Mouse (Mus musculus) neural tube, embryonic 12.5 days (tissue): ENCODE measurements around the gene Samd15. TPM values are rescaled to one million over a fixed set of nuclear protein-coding genes. Genes with fewer than 3 reads are reported as not detected.
"Not testable (repeated sequence)": the region's sequence is repeated elsewhere in the genome, so short reads cannot be mapped to it uniquely, and the experiment has no call there.

Source experiments
- ATAC-seq: fragments of 200-750 bp; cut with Nextera tagmentation; 2 replicates; pipeline ENCODE4 v1.8.0; 2017; ENCODE audit warnings: low read depth, mild to moderate bottlenecking, moderate TSS enrichment, moderate library complexity; ENCODE audit not compliant: low FRiP score
- H3K27ac ChIP-seq: fragments of 300-500 bp; sonication (generic); 2 replicates; pipeline ENCODE4 v1.5.1; 2016
- H3K27me3 ChIP-seq: fragments of 300-500 bp; sonication (generic); replicated peaks from 2 replicates; pipeline ENCODE4 v1.6.1; 2016; ENCODE audit warnings: mild to moderate bottlenecking
- H3K36me3 ChIP-seq: fragments of 300-500 bp; sonication (generic); 2 replicates; pipeline ENCODE4 v1.6.1; 2016; ENCODE audit warnings: mild to moderate bottlenecking
- H3K4me1 ChIP-seq: fragments of 300-500 bp; sonication (generic); 2 replicates; pipeline ENCODE4 v1.6.1; 2016
- H3K4me2 ChIP-seq: fragments of 300-500 bp; sonication (generic); replicated peaks from 2 replicates; pipeline ENCODE4 v1.6.1; 2016; ENCODE audit warnings: mild to moderate bottlenecking
- H3K4me3 ChIP-seq: fragments of 300-500 bp; sonication (generic); 2 replicates; pipeline ENCODE4 v1.5.1; 2016
- H3K9ac ChIP-seq: fragments of 300-500 bp; sonication (generic); 2 replicates; pipeline ENCODE4 v1.6.1; 2016; ENCODE audit warnings: mild to moderate bottlenecking
- H3K9me3 ChIP-seq: fragments of 300-500 bp; sonication (generic); 2 replicates; pipeline ENCODE4 v1.6.1; 2016; ENCODE audit warnings: mild to moderate bottlenecking
- WGBS: fragments of 180-500 bp; shearing (Covaris S2); methylation state at CpG from one replicate; pipeline ENCODE4 v1.1.7; 2016; 5-methylcytosine and 5-hydroxymethylcytosine counted together
- polyA plus RNA-seq: library from polyadenylated mRNA; unstranded; fragments of >200 nt; fragmentation: Nextera tagmentation; extraction: Ambion mirVana; gene quantifications from 2 replicates; pipeline ENCODE4 v1.2.1, GENCODE M21; 2016

Gene Samd15
- 1.8 and 2.4 TPM in 2 replicates for polyA plus RNA-seq

DNA sequence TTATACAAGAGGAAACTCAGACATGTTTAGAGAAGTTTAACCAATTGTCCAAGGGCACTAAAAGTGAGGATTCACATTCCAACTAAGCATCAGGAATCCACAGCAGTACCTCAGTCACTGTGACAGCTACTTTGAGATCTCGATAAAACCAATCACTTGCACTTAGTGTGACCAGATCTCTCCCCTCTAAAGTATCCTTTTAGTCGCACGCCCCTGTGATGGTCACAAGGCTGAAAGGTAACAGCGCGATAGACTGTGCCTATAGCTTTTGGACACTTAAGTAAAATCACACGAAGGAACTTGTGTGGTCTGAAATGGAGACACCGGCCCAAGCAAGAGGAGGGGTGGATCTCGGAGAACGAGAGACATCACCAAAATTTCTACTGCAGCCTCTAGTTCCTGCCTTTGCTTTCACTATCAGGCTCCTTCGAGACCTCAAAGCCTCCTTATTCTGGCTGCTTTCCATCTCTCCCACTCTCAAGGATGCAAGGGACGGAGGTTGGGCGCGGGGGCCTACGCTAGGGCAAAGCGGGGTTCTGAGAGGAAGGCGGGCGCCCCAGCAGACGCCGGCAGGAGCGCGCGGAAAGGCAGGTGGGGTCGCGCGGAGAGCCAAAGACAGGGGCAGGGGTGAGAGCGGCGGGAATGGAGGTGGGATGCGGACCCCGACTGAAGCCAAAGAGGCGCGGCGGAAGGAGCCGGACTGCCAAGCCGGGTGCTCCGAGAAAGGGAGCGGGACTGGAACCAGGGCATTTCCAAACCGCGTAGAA is at the start of gene Samd15:
Gene Samd15 (plus strand): TSS at position 518 of the 767 bp plus-strand sequence.
- Histone ChIP-seq H3K27ac (peak within 1 kb of the TSS; percentile 75), H3K36me3 (no peaks in the 10 kb centered on the region), H3K27me3 (no peaks in the 10 kb centered on the region), H3K4me1 (peaks cover 12% of the 10 kb centered on the region), H3K9ac (peak within 1 kb of the TSS; percentile 80), H3K4me2 (peak within 1 kb of the TSS; percentile 80), H3K9me3 (no peaks in the 10 kb centered on the region), H3K4me3 (peak within 1 kb of the TSS; percentile 85)
- peak; percentile 14; the same call in 1 of the 2 replicates for ATAC-seq
- WGBS = under 1% methylated on average over 38 of the region's 38 CpGs

GRCm38 (mm10) chr12:87154448-87154847 is 45.1 kb upstream of the Samd15 start:
- H3K9ac ChIP-seq, H3K4me3 ChIP-seq, H3K27me3 ChIP-seq, H3K4me1 ChIP-seq, ATAC-seq, H3K4me2 ChIP-seq, H3K27ac ChIP-seq, H3K9me3 ChIP-seq: not testable (repeated sequence)
- 88% methylated on average over 4 of the region's 4 CpGs for WGBS
- H3K36me3 ChIP-seq = peaks cover 14% of the 10 kb centered on the region

DNA sequence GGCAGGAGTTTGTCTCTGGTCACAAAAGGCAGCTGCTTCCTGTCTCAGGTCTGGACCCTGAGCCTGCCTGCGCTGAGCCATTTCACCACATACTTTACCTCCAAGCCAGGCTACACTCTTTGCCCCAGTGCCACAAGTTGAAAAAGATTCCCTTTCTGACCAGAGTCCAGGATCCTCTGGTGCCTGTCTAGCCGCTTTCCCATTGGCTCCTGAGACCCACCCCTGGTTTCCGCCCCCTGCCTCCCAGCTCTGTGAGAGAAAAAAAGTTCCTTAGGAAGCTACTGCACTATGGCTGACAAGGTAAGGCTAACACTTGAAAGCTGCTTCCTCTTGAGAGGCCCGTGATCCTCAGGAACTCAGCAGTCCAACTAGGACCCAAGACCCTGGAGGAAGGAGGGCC is 42.2 kb upstream of the Samd15 start:
- H3K4me2 ChIP-seq = no peak overlapping the region
- H3K4me3 ChIP-seq = no peak overlapping the region
- 59% methylated on average over 4 of the region's 4 CpGs for WGBS
- H3K4me1 ChIP-seq = no peaks in the 10 kb centered on the region
- H3K9me3 ChIP-seq = 0 out of 2 replicates have a peak, but pooled peaks cover 4% of the 10 kb centered on the region
- H3K9ac ChIP-seq = no peak overlapping the region
- no peak for ATAC-seq
- peaks cover 9% of the 10 kb centered on the region; the same call in 1 of the 2 replicates for H3K36me3 ChIP-seq
- no peak overlapping the region for H3K27ac ChIP-seq
- H3K27me3 ChIP-seq = no peaks in the 10 kb centered on the region

DNA sequence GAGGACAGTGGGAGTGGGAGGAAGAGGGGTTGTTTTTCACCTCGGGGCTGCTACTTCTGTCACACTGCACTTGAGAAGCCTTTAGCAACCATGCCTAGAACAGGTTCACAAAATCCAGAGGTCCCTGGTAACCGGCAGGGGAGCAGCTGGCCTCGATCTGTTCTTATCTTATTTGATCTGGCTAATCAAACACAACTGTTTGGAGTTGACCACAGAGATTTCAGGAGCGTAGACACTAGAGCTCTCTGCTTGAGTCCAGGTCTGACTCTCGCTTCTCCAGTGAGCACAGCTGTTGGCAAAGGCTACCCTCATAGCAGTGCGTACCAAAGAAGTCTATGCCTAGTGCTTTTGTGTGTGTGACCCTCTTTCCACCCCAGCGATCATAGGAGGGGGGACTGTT is 41.4 kb upstream of the Samd15 start:
- no peak overlapping the region for H3K27ac ChIP-seq
- 87% methylated on average over 7 of the region's 7 CpGs for WGBS
- peaks cover 9% of the 10 kb centered on the region; the same call in 1 of the 2 replicates for H3K36me3 ChIP-seq
- H3K27me3 ChIP-seq = no peaks in the 10 kb centered on the region
- no peaks in the 10 kb centered on the region for H3K9me3 ChIP-seq
- H3K9ac ChIP-seq = no peak overlapping the region
- no peaks in the 10 kb centered on the region for H3K4me1 ChIP-seq
- no peak for ATAC-seq
- no peak overlapping the region for H3K4me2 ChIP-seq
- H3K4me3 ChIP-seq = no peak overlapping the region

GRCm38 (mm10) chr12:87160310-87160709 is 39.2 kb upstream of the Samd15 start:
- no peaks in the 10 kb centered on the region for H3K9me3 ChIP-seq
- H3K36me3 ChIP-seq = peaks cover 16% of the 10 kb centered on the region; the same call in 1 of the 2 replicates
- H3K4me2 ChIP-seq = no peak overlapping the region
- no peak overlapping the region for H3K4me3 ChIP-seq
- no peak overlapping the region for H3K9ac ChIP-seq
- H3K27me3 ChIP-seq = no peaks in the 10 kb centered on the region
- 84% methylated on average over 1 of the region's 1 CpGs for WGBS
- no peak overlapping the region for H3K27ac ChIP-seq
- ATAC-seq = no peak
- no peaks in the 10 kb centered on the region for H3K4me1 ChIP-seq

- no peaks in the 10 kb centered on the region for H3K9me3 ChIP-seq
- no peak overlapping the region for H3K9ac ChIP-seq
- H3K36me3 ChIP-seq = peaks cover 11% of the 10 kb centered on the region; the same call in 1 of the 2 replicates
- no peak overlapping the region for H3K27ac ChIP-seq
- H3K27me3 ChIP-seq = no peaks in the 10 kb centered on the region
- no peak overlapping the region for H3K4me3 ChIP-seq
- no peaks in the 10 kb centered on the region for H3K4me1 ChIP-seq
- 85% methylated on average over 5 of the region's 5 CpGs for WGBS
- ATAC-seq = no peak
- no peak overlapping the region for H3K4me2 ChIP-seq
These were observed 38.7 kb upstream of the Samd15 start for GRCm38 (mm10) chr12:87160815-87161214.

GRCm38 (mm10) chr12:87175194-87175946 is 24.2 kb upstream of the Samd15 start:
- Histone ChIP-seq H3K36me3 (peaks cover 20% of the 10 kb centered on the region), H3K4me3 (no peak overlapping the region), H3K27me3 (no peaks in the 10 kb centered on the region), H3K4me2 (no peak overlapping the region), H3K4me1 (no peaks in the 10 kb centered on the region), H3K9ac (no peak overlapping the region), H3K9me3 (no peaks in the 10 kb centered on the region), H3K27ac (no peak overlapping the region)
- 90% methylated on average over 4 of the region's 4 CpGs for WGBS
- ATAC-seq = no peak

GRCm38 (mm10) chr12:87177631-87178030 is 21.9 kb upstream of the Samd15 start:
- no peaks in the 10 kb centered on the region for H3K27me3 ChIP-seq
- H3K27ac ChIP-seq = no peak overlapping the region
- H3K4me1 ChIP-seq = no peaks in the 10 kb centered on the region
- H3K4me2 ChIP-seq = no peak overlapping the region
- 92% methylated on average over 4 of the region's 4 CpGs for WGBS
- no peak overlapping the region for H3K9ac ChIP-seq
- no peaks in the 10 kb centered on the region for H3K9me3 ChIP-seq
- no peak for ATAC-seq
- H3K4me3 ChIP-seq = no peak overlapping the region
- peaks cover 4% of the 10 kb centered on the region; the same call in 1 of the 2 replicates for H3K36me3 ChIP-seq

- Histone ChIP-seq H3K4me1 (0 out of 2 replicates have a peak, but pooled peaks cover under 1% of the 10 kb centered on the region), H3K27me3 (no peaks in the 10 kb centered on the region), H3K9me3 (no peaks in the 10 kb centered on the region), H3K27ac (no peak overlapping the region), H3K4me3 (no peak overlapping the region), H3K36me3 (no peaks in the 10 kb centered on the region), H3K9ac (no peak overlapping the region), H3K4me2 (no peak overlapping the region)
- no peak for ATAC-seq
- WGBS = 92% methylated on average over 3 of the region's 3 CpGs
These were observed 6.5 kb upstream of the Samd15 start for GRCm38 (mm10) chr12:87193008-87193407.

DNA sequence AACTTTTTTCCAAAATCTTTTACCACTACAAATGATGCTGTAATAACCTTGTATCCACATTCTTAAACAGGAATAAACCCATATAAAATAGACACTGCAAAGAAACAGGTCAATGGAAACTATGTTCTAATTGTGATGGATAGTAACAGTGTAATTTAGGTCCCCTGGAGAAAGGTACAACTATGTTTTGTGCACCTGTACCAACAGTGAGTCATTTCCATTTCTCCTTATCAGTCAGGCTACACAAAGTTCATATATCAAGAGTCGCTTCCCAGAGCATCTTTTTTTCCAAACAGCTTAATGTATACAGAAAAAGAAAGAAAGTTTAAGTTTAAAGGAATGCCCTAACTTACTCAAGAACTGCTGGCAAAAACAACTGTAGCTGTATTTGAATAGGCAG is 4.5 kb upstream of the Samd15 start:
- no peak overlapping the region for H3K4me2 ChIP-seq
- no peaks in the 10 kb centered on the region for H3K27me3 ChIP-seq
- ATAC-seq = no peak
- WGBS = 93% methylated on average over 1 of the region's 1 CpGs
- H3K9ac ChIP-seq = no peak overlapping the region
- H3K36me3 ChIP-seq = no peaks in the 10 kb centered on the region
- H3K4me1 ChIP-seq = peaks cover 12% of the 10 kb centered on the region
- H3K27ac ChIP-seq = no peak overlapping the region
- H3K4me3 ChIP-seq = no peak overlapping the region
- no peaks in the 10 kb centered on the region for H3K9me3 ChIP-seq

- H3K9ac ChIP-seq = no peak overlapping the region
- no peak overlapping the region for H3K4me3 ChIP-seq
- H3K27me3 ChIP-seq = no peaks in the 10 kb centered on the region
- no peak overlapping the region for H3K27ac ChIP-seq
- no peak overlapping the region for H3K4me2 ChIP-seq
- H3K4me1 ChIP-seq = peaks cover 12% of the 10 kb centered on the region
- ATAC-seq = no peak
- no peaks in the 10 kb centered on the region for H3K36me3 ChIP-seq
- no peaks in the 10 kb centered on the region for H3K9me3 ChIP-seq
These were observed 3.2 kb upstream of the Samd15 start for GRCm38 (mm10) chr12:87196310-87196709.

GRCm38 (mm10) chr12:87198792-87199191 is 731 bp upstream of the Samd15 start:
- WGBS = 58% methylated on average over 6 of the region's 6 CpGs
- peak overlapping the region; percentile 80; the same call in 1 of the 2 replicates for H3K9ac ChIP-seq

More at GRCm38 (mm10) chr12:87198792-87199191, 731 bp upstream of the Samd15 start:
- no peaks in the 10 kb centered on the region for H3K36me3 ChIP-seq
- H3K27me3 ChIP-seq = no peaks in the 10 kb centered on the region
- no peaks in the 10 kb centered on the region for H3K9me3 ChIP-seq
- peak overlapping the region; percentile 80 for H3K4me2 ChIP-seq
- H3K4me3 ChIP-seq = peak overlapping the region; percentile 85
- peaks cover 12% of the 10 kb centered on the region for H3K4me1 ChIP-seq
- no peak for ATAC-seq
- H3K27ac ChIP-seq = no peak overlapping the region
